In the genomic region with DNA sequence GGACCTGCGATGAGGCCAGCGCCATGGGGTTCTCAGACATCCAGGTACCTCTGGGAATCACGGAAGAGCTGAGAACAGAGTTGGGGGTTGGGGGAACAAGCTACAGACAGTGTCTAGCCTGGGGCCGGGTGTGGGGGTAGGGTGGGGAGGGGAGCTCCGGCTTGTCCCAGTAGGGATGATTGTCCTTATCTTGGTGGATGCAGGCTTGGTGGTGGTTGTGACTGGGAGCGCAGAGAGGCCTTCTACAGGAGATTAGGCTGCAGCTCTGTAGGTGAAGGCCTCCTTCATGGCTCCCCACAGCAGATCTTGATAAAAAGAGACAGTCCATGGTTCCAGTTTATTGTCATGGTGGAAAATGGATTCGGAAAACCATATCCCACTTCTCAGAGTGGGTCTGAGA, we compare ENCODE assay signal across 14 mouse cellular contexts. TPM values are rescaled to one million over a fixed set of nuclear protein-coding genes. Genes with fewer than 3 reads are reported as not detected.
DNase-seq lines count a peak whose midpoint lies in the region; ATAC-seq and TF ChIP-seq lines count a peak whose summit lies in the region.
"Had no signal": no experiment of that assay in that cellular context is flagged by ENCODE, and none has a peak within 500 bp of the region (broad histone marks: within the 10 kb centered on the region; RNA-seq: fewer than 3 reads in every experiment).

No protein-coding gene starts in this region.

- H3K36me3 ChIP-seq in lung, embryonic 14.5 days (ENCODE audit: insufficient read depth) = no peaks in the 10 kb centered on the region
- H3K36me3 ChIP-seq in liver, embryonic 13.5 days = peaks cover 6% of the 10 kb centered on the region; the same call in 1 of the 2 replicates
- H3K36me3 ChIP-seq: limb, embryonic 12.5 days; midbrain, embryonic 12.5 days had no signal

- no peak overlapping the region for H3K27ac ChIP-seq in lung, embryonic 14.5 days (ENCODE audit: low read depth)
- H3K27ac ChIP-seq in liver, embryonic 13.5 days = peak overlapping the region; percentile 94
- H3K27ac ChIP-seq: limb, embryonic 12.5 days; midbrain, embryonic 12.5 days had no signal

- 50% methylated on average over 7 of the region's 7 CpGs for WGBS in lung, embryonic 14.5 days
- WGBS in liver, embryonic 13.5 days (ENCODE audit: insufficient replicate concordance) = 16% methylated on average over 6 of the region's 7 CpGs

- H3K4me2 ChIP-seq in lung, embryonic 14.5 days = no peak overlapping the region
- peak overlapping the region; percentile 68 for H3K4me2 ChIP-seq in liver, embryonic 13.5 days
- H3K4me2 ChIP-seq: limb, embryonic 12.5 days; midbrain, embryonic 12.5 days had no signal

- ATAC-seq in lung, embryonic 14.5 days (ENCODE audit: insufficient read depth) = peak; percentile 56; the same call in 1 of the 2 replicates
- peak; percentile 99 for ATAC-seq in liver, embryonic 13.5 days (ENCODE audit: low read depth)
- ATAC-seq: CD4-positive, CD25-positive, alpha-beta regulatory T cell, adult 4 months had no signal

- no peaks in the 10 kb centered on the region for H3K27me3 ChIP-seq in lung, embryonic 14.5 days (ENCODE audit: insufficient read depth, low read length)
- H3K27me3 ChIP-seq in liver, embryonic 13.5 days = no peaks in the 10 kb centered on the region
- H3K27me3 ChIP-seq: limb, embryonic 12.5 days; midbrain, embryonic 12.5 days had no signal

- TF ChIP-seq CTCF in lung, embryonic 14.5 days (IDR thresholded peaks at IDR 0.05; ENCODE audit: low read depth) = no peak

- no peak for DNase-seq in lung, embryonic 14.5 days
- no peak for DNase-seq in lung, postnatal 4 days
- peak; percentile 90 for DNase-seq in c-Kit-positive CD71-positive TER-119-positive erythroid progenitor cells, embryonic 14.5 days (ENCODE audit: low spot score)
- peak; percentile 86 for DNase-seq in liver, embryonic 13.5 days
- peak; percentile 42 for DNase-seq in yolk sac, embryonic 10.5 days (ENCODE audit: low spot score)
- DNase-seq in urinary bladder, postnatal 25 days (ENCODE audit: low spot score) = no peak
- no peak for DNase-seq in thymus, adult 18-20 months
- DNase-seq: cerebellum, adult 9-11 months; kidney, postnatal 36 days; lung, postnatal 10 days; right cerebral cortex, postnatal 25 days had no signal

- H3K9me3 ChIP-seq in lung, embryonic 14.5 days (ENCODE audit: low read depth, low read length) = no peaks in the 10 kb centered on the region
- H3K9me3 ChIP-seq in liver, embryonic 13.5 days (replicated peaks) = no peaks in the 10 kb centered on the region
- H3K9me3 ChIP-seq: limb, embryonic 12.5 days; midbrain, embryonic 12.5 days had no signal

- no peak overlapping the region for H3K9ac ChIP-seq in lung, embryonic 14.5 days
- peak overlapping the region; percentile 65 for H3K9ac ChIP-seq in liver, embryonic 13.5 days
- H3K9ac ChIP-seq: limb, embryonic 12.5 days; midbrain, embryonic 12.5 days had no signal

- no peak overlapping the region for H3K4me3 ChIP-seq in lung, embryonic 14.5 days (ENCODE audit: low read depth, low read length)
- H3K4me3 ChIP-seq in liver, embryonic 13.5 days (replicated peaks) = peak overlapping the region; percentile 35
- H3K4me3 ChIP-seq: limb, embryonic 12.5 days; midbrain, embryonic 12.5 days had no signal

- no peaks in the 10 kb centered on the region for H3K4me1 ChIP-seq in lung, embryonic 14.5 days (ENCODE audit: insufficient read depth)
- H3K4me1 ChIP-seq in liver, embryonic 13.5 days (replicated peaks) = peaks cover 86% of the 10 kb centered on the region

RNA-seq across cellular contexts. Expression of a gene that starts 8.5 kb away (rescaled TPM):
- 33.3 and 37.1 TPM in 2 replicates for polyA plus RNA-seq in lung, embryonic 14.5 days (2014; fragmentation: Nextera tagmentation; extraction: Ambion mirVana)
- polyA plus RNA-seq in liver, embryonic 13.5 days (2015; fragmentation: Nextera tagmentation; extraction: Ambion mirVana) = 23.2 and 24.9 TPM in 2 replicates

Comparison
In these comparisons a context has a peak if more than half of its experiments do, and no peak if none do; other contexts are left out.
1. DNase-seq: peak in c-Kit-positive CD71-positive TER-119-positive erythroid progenitor cells, embryonic 14.5 days (single experiment), liver, embryonic 13.5 days (single experiment) and yolk sac, embryonic 10.5 days (single experiment); none in lung, embryonic 14.5 days (single experiment), lung, postnatal 4 days (0 of 2), urinary bladder, postnatal 25 days (single experiment) and thymus, adult 18-20 months (0 of 2).